Mouse (Mus musculus): ENCODE measurements around the gene Slc3a2. TPM values are rescaled to one million over a fixed set of nuclear protein-coding genes. Genes with fewer than 3 reads are reported as not detected.

Slc3a2 gene
- polyA plus RNA-seq, 1 experiment from 2014 or later, result 91.8 TPM

- ATAC-seq, result no peak
- no peak overlapping the region for H3K9ac ChIP-seq (replicated peaks; ENCODE audit: low read depth)
- no peaks in the 10 kb centered on the region for H3K4me1 ChIP-seq (ENCODE audit: insufficient read depth, low read depth, low read length)
- H3K4me2 ChIP-seq (replicated peaks; ENCODE audit: low read depth, low read length), result no peak overlapping the region
- no peaks in the 10 kb centered on the region for H3K9me3 ChIP-seq (ENCODE audit: low read length)
- no peak overlapping the region for H3K27ac ChIP-seq (ENCODE audit: low read length)
- WGBS, result 86% methylated on average over 5 of the region's 5 CpGs
- DNase-seq (ENCODE audit: low spot score), result no peak
- H3K27me3 ChIP-seq (replicated peaks; ENCODE audit: insufficient read depth, low read length), result no peaks in the 10 kb centered on the region
- TF ChIP-seq EP300 (IDR thresholded peaks at IDR 0.05) (no peak), CTCF (IDR thresholded peaks at IDR 0.05) (no peak)
- no peaks in the 10 kb centered on the region for H3K36me3 ChIP-seq (ENCODE audit: insufficient read depth, low read length)
- H3K4me3 ChIP-seq (ENCODE audit: low read depth, low read length), result no peak overlapping the region
Measured at GRCm38 (mm10) chr19:8692740-8693139, 30.4 kb downstream of the Slc3a2 start.

GRCm38 (mm10) chr19:8691871-8692539, 31.2 kb downstream of the Slc3a2 start:
- Histone ChIP-seq H3K4me1 (ENCODE audit: insufficient read depth, low read depth, low read length) (no peaks in the 10 kb centered on the region), H3K4me3 (ENCODE audit: low read depth, low read length) (no peak overlapping the region), H3K27me3 (replicated peaks; ENCODE audit: insufficient read depth, low read length) (no peaks in the 10 kb centered on the region), H3K9ac (replicated peaks; ENCODE audit: low read depth) (no peak overlapping the region), H3K36me3 (ENCODE audit: insufficient read depth, low read length) (no peaks in the 10 kb centered on the region), H3K9me3 (ENCODE audit: low read length) (no peaks in the 10 kb centered on the region), H3K4me2 (replicated peaks; ENCODE audit: low read depth, low read length) (no peak overlapping the region), H3K27ac (ENCODE audit: low read length) (no peak overlapping the region)
- 50% methylated on average over 9 of the region's 9 CpGs for whole genome bisulfite sequencing
- TF ChIP-seq EP300 (IDR thresholded peaks at IDR 0.05) (no peak), CTCF (IDR thresholded peaks at IDR 0.05) (no peak)
- DNase-seq (ENCODE audit: low spot score), result no peak
- no peak for ATAC-seq

- no peak overlapping the region for H3K27ac ChIP-seq (ENCODE audit: low read length)
- no peak for TF ChIP-seq CTCF (IDR thresholded peaks at IDR 0.05)
- 70% methylated on average over 2 of the region's 2 CpGs for WGBS
- H3K4me1 ChIP-seq (ENCODE audit: insufficient read depth, low read depth, low read length), result no peaks in the 10 kb centered on the region
- H3K27me3 ChIP-seq (replicated peaks; ENCODE audit: insufficient read depth, low read length), result no peaks in the 10 kb centered on the region
- H3K9me3 ChIP-seq (ENCODE audit: low read length), result no peaks in the 10 kb centered on the region
- no peak overlapping the region for H3K4me3 ChIP-seq (ENCODE audit: low read depth, low read length)
- H3K9ac ChIP-seq (replicated peaks; ENCODE audit: low read depth), result no peak overlapping the region
- no peak for DNase-seq (ENCODE audit: low spot score)
- H3K4me2 ChIP-seq (replicated peaks; ENCODE audit: low read depth, low read length), result no peak overlapping the region
- ATAC-seq, result no peak
- H3K36me3 ChIP-seq (ENCODE audit: insufficient read depth, low read length), result no peaks in the 10 kb centered on the region
Measured at GRCm38 (mm10) chr19:8683627-8684026, 39.5 kb downstream of the Slc3a2 start.

GRCm38 (mm10) chr19:8682996-8683395, 40.2 kb downstream of the Slc3a2 start:
- peak; percentile 61 for ATAC-seq
- 3% methylated on average over 3 of the region's 3 CpGs for WGBS
- Histone ChIP-seq H3K4me1 (ENCODE audit: insufficient read depth, low read depth, low read length) (no peaks in the 10 kb centered on the region), H3K27ac (ENCODE audit: low read length) (no peak overlapping the region), H3K9ac (replicated peaks; ENCODE audit: low read depth) (no peak overlapping the region), H3K4me3 (ENCODE audit: low read depth, low read length) (no peak overlapping the region), H3K36me3 (ENCODE audit: insufficient read depth, low read length) (no peaks in the 10 kb centered on the region), H3K4me2 (replicated peaks; ENCODE audit: low read depth, low read length) (no peak overlapping the region), H3K27me3 (replicated peaks; ENCODE audit: insufficient read depth, low read length) (no peaks in the 10 kb centered on the region), H3K9me3 (ENCODE audit: low read length) (no peaks in the 10 kb centered on the region)
- TF ChIP-seq EP300 (IDR thresholded peaks at IDR 0.05) (0 out of 2 replicates have a peak, but pooled peaks have one; percentile 22), CTCF (IDR thresholded peaks at IDR 0.05) (peak; percentile 87)
- peak; percentile 95 for DNase-seq (ENCODE audit: low spot score)

- ATAC-seq (no peak), DNase-seq (ENCODE audit: low spot score) (no peak)
- H3K36me3 ChIP-seq (ENCODE audit: insufficient read depth, low read length), result no peaks in the 10 kb centered on the region
- no peaks in the 10 kb centered on the region for H3K27me3 ChIP-seq (replicated peaks; ENCODE audit: insufficient read depth, low read length)
- H3K9ac ChIP-seq (replicated peaks; ENCODE audit: low read depth), result no peak overlapping the region
- H3K9me3 ChIP-seq (ENCODE audit: low read length), result no peaks in the 10 kb centered on the region
- H3K4me2 ChIP-seq (replicated peaks; ENCODE audit: low read depth, low read length), result no peak overlapping the region
- H3K4me3 ChIP-seq (ENCODE audit: low read depth, low read length), result no peak overlapping the region
- H3K4me1 ChIP-seq (ENCODE audit: insufficient read depth, low read depth, low read length), result no peaks in the 10 kb centered on the region
- TF ChIP-seq CTCF (IDR thresholded peaks at IDR 0.05), result peak; percentile 31
- no peak for TF ChIP-seq EP300 (IDR thresholded peaks at IDR 0.05)
- H3K27ac ChIP-seq (ENCODE audit: low read length), result no peak overlapping the region
- 90% methylated on average over 4 of the region's 4 CpGs for WGBS
Measured at GRCm38 (mm10) chr19:8681633-8682362, 41.4 kb downstream of the Slc3a2 start.

- H3K9ac ChIP-seq (replicated peaks; ENCODE audit: low read depth), result no peak overlapping the region
- peak overlapping the region; percentile 2; the same call in 1 of the 2 replicates for H3K27ac ChIP-seq (ENCODE audit: low read length)
- WGBS, result 25% methylated on average over 18 of the region's 18 CpGs
- H3K4me2 ChIP-seq (replicated peaks; ENCODE audit: low read depth, low read length), result peak overlapping the region; percentile 46
- H3K4me3 ChIP-seq (ENCODE audit: low read depth, low read length), result no peak overlapping the region
- ATAC-seq (peak; percentile 80), DNase-seq (ENCODE audit: low spot score) (peak; percentile 73)
- no peaks in the 10 kb centered on the region for H3K36me3 ChIP-seq (ENCODE audit: insufficient read depth, low read length)
- TF ChIP-seq CTCF (IDR thresholded peaks at IDR 0.05), result peak; percentile 37; the same call in 1 of the 2 replicates
- no peak for TF ChIP-seq EP300 (IDR thresholded peaks at IDR 0.05)
- no peaks in the 10 kb centered on the region for H3K9me3 ChIP-seq (ENCODE audit: low read length)
- no peaks in the 10 kb centered on the region for H3K27me3 ChIP-seq (replicated peaks; ENCODE audit: insufficient read depth, low read length)
- no peaks in the 10 kb centered on the region for H3K4me1 ChIP-seq (ENCODE audit: insufficient read depth, low read depth, low read length)
Measured at GRCm38 (mm10) chr19:8679031-8679779, 44.0 kb downstream of the Slc3a2 start.
